Comparison of ENCODE assay signal across 7 mouse cellular contexts in genomic region chrX:70476792-70477776, GRCm38 (mm10). TPM values are rescaled to one million over a fixed set of nuclear protein-coding genes. Genes with fewer than 3 reads are reported as not detected.
A peak's percentile ranks its signal among the peaks of the same experiment; 100 is the strongest.
DNase-seq lines count a peak whose midpoint lies in the region; ATAC-seq lines count a peak whose summit lies in the region.

Tmem185a (minus strand) TSS chrX:70477180.

- H3K4me2 ChIP-seq in intestine, embryonic 15.5 days (replicated peaks) = peak within 1 kb of the TSS; percentile 57

- H3K4me1 ChIP-seq in intestine, embryonic 15.5 days (replicated peaks) = no peaks in the 10 kb centered on the region
- peaks cover 8% of the 10 kb centered on the region; the same call in 1 of the 2 replicates for H3K4me1 ChIP-seq in midbrain, embryonic 10.5 days

- H3K27ac ChIP-seq in intestine, embryonic 15.5 days = peak within 1 kb of the TSS; percentile 71
- peak within 1 kb of the TSS; percentile 86 for H3K27ac ChIP-seq in midbrain, embryonic 10.5 days (replicated peaks)

- DNase-seq in adrenal gland, adult (ENCODE audit: inconsistent age in 2 of 2, low spot score in 1 of 2) = peak; percentile 86 to 92
- DNase-seq in embryo, embryonic 10.5 days (ENCODE audit: low spot score) = peak; percentile 83
- DNase-seq in gastrocnemius, postnatal 36 days = peak; percentile 57 to 71
- peak; percentile 78 to 85 for DNase-seq in left cerebral cortex, postnatal 25 days (ENCODE audit: low spot score in 2 of 2)
- peak; percentile 83 for DNase-seq in midbrain, embryonic 10.5 days (ENCODE audit: low spot score)
- DNase-seq in right cerebral cortex, postnatal 4 days = peak; percentile 83

- intact Hi-C loops in gastrocnemius, postnatal 36 days (cut with DNase I) = no loop called here
- intact Hi-C loops in left cerebral cortex, postnatal 25 days (cut with DNase I) = loop anchor here (1.0 kb wide), 1 partner anchor 91 kb away; no protein-coding TSS in a partner anchor

- peak within 1 kb of the TSS; percentile 52 for H3K9ac ChIP-seq in intestine, embryonic 15.5 days

- 24% methylated on average over 42 of the region's 42 CpGs for WGBS in intestine, embryonic 15.5 days
- 12% methylated on average over 38 of the region's 42 CpGs for WGBS in midbrain, embryonic 10.5 days

- H3K9me3 ChIP-seq in intestine, embryonic 15.5 days = no peaks in the 10 kb centered on the region
- no peaks in the 10 kb centered on the region for H3K9me3 ChIP-seq in midbrain, embryonic 10.5 days (replicated peaks)

- no peaks in the 10 kb centered on the region for H3K36me3 ChIP-seq in intestine, embryonic 15.5 days
- no peaks in the 10 kb centered on the region for H3K36me3 ChIP-seq in midbrain, embryonic 10.5 days

- H3K27me3 ChIP-seq in intestine, embryonic 15.5 days (replicated peaks) = no peaks in the 10 kb centered on the region
- 0 out of 2 replicates have a peak, but pooled peaks cover 5% of the 10 kb centered on the region for H3K27me3 ChIP-seq in midbrain, embryonic 10.5 days (ENCODE audit: low read depth, poor library complexity, severe bottlenecking)

- peak within 1 kb of the TSS; percentile 55 for H3K4me3 ChIP-seq in intestine, embryonic 15.5 days (replicated peaks)
- peak within 1 kb of the TSS; percentile 64 for H3K4me3 ChIP-seq in midbrain, embryonic 10.5 days

- ATAC-seq in intestine, embryonic 15.5 days = peak; percentile 94

RNA-seq across cellular contexts. Expression of gene Tmem185a, which starts in this region (rescaled TPM):
- total RNA-seq in gastrocnemius, postnatal 36 days (2021) = 10 to 100 TPM; 33.3 to 38.1 TPM
- polyA plus RNA-seq in intestine, embryonic 15.5 days (2015; fragmentation: Nextera tagmentation; extraction: Ambion mirVana) = 34.2 and 38.3 TPM in 2 replicates
- 10 to 100 TPM; 51.4 to 64.5 TPM for total RNA-seq in left cerebral cortex, postnatal 25 days (2021)
- polyA plus RNA-seq in midbrain, embryonic 10.5 days (2016; fragmentation: Nextera tagmentation; extraction: Ambion mirVana) = 51.1 and 51.5 TPM in 2 replicates

Comparison
In these comparisons a context has a peak if more than half of its experiments do, and no peak if none do; other contexts are left out.
1. Peak in every context shown above with its lines: DNase-seq, ATAC-seq, H3K4me3 ChIP-seq and H3K27ac ChIP-seq.